Mouse (Mus musculus) stomach, embryonic 16.5 days (tissue): ENCODE data around the gene Tpcn2. TPM values are rescaled to one million over a fixed set of nuclear protein-coding genes. Genes with fewer than 3 reads are reported as not detected.

Experiments used
- ATAC-seq: fragments of 200-750 bp; cut with Nextera tagmentation; 2 replicates; pipeline ENCODE4 v1.8.0; 2017; ENCODE audit warnings: moderate number of reproducible peaks, moderate TSS enrichment; ENCODE audit not compliant: insufficient read depth, low FRiP score
- H3K27ac ChIP-seq: fragments of 300-500 bp; sonication (generic); 2 replicates; pipeline ENCODE4 v1.5.1; 2014; ENCODE audit warnings: low read length
- H3K27me3 ChIP-seq: fragments of 300-500 bp; sonication (generic); 2 replicates; pipeline ENCODE4 v1.6.1; 2014; ENCODE audit warnings: low read length, control low read depth, mixed read lengths; ENCODE audit not compliant: control insufficient read depth, insufficient read depth
- H3K36me3 ChIP-seq: fragments of 300-500 bp; sonication (generic); 2 replicates; pipeline ENCODE4 v1.6.1; 2014; ENCODE audit warnings: low read length; ENCODE audit not compliant: control insufficient read depth, insufficient read depth
- H3K4me1 ChIP-seq: fragments of 300-500 bp; sonication (generic); 2 replicates; pipeline ENCODE4 v1.6.1; 2014; ENCODE audit warnings: low read length, control low read depth, mixed read lengths; ENCODE audit not compliant: control insufficient read depth, insufficient read depth
- H3K4me2 ChIP-seq: fragments of 300-500 bp; sonication (generic); 2 replicates; pipeline ENCODE4 v1.6.1; 2014; ENCODE audit warnings: low read depth, low read length, mixed read lengths
- H3K4me3 ChIP-seq: fragments of 300-500 bp; sonication (generic); replicated peaks from 2 replicates; pipeline ENCODE4 v1.5.1; 2014; ENCODE audit warnings: mild to moderate bottlenecking, low read length
- H3K9ac ChIP-seq: fragments of 300-500 bp; sonication (generic); 2 replicates; pipeline ENCODE4 v1.6.1; 2014; ENCODE audit warnings: low read length
- H3K9me3 ChIP-seq: fragments of 300-500 bp; sonication (generic); replicated peaks from 2 replicates; pipeline ENCODE4 v1.6.1; 2016; ENCODE audit warnings: low read length, control low read depth; ENCODE audit not compliant: control insufficient read depth
- WGBS: fragments of 180-500 bp; shearing (Covaris S2); extraction: QIAGEN DNeasy Blood & Tissue Kit; methylation state at CpG from one replicate; pipeline ENCODE4 v1.1.7; 2014; 5-methylcytosine and 5-hydroxymethylcytosine counted together
- polyA plus RNA-seq: library from polyadenylated mRNA; unstranded; fragments of >200 nt; fragmentation: Nextera tagmentation; extraction: Ambion mirVana; gene quantifications from 2 replicates; pipeline ENCODE4 v1.2.1, GENCODE M21; 2015

Gene Tpcn2
- polyA plus RNA-seq, 1 experiment from 2014 or later: 9.7 TPM

GRCm38 (mm10) chr7:145147973-145148698 is 135.7 kb downstream of the Tpcn2 start:
- Histone ChIP-seq H3K4me3 (no peak overlapping the region), H3K9ac (no peak overlapping the region), H3K4me1 (no peaks in the 10 kb centered on the region), H3K36me3 (no peaks in the 10 kb centered on the region), H3K4me2 (no peak overlapping the region), H3K27ac (no peak overlapping the region), H3K9me3 (0 out of 2 replicates have a peak, but pooled peaks cover 3% of the 10 kb centered on the region), H3K27me3 (no peaks in the 10 kb centered on the region)
- 84% methylated on average over 5 of the region's 5 CpGs for WGBS
- no peak for ATAC-seq

- Histone ChIP-seq H3K4me1 (no peaks in the 10 kb centered on the region), H3K4me3 (no peak overlapping the region), H3K27ac (no peak overlapping the region), H3K4me2 (no peak overlapping the region), H3K9me3 (0 out of 2 replicates have a peak, but pooled peaks cover 3% of the 10 kb centered on the region), H3K9ac (no peak overlapping the region), H3K27me3 (no peaks in the 10 kb centered on the region), H3K36me3 (no peaks in the 10 kb centered on the region)
- no peak; the same call in 1 of the 2 replicates for ATAC-seq
Observed at GRCm38 (mm10) chr7:145146252-145146930, 137.4 kb downstream of the Tpcn2 start.

GRCm38 (mm10) chr7:145143502-145144070 is 140.2 kb downstream of the Tpcn2 start:
- Histone ChIP-seq H3K9ac (no peak overlapping the region), H3K9me3 (peaks cover 3% of the 10 kb centered on the region; the same call in 1 of the 2 replicates)
- 54% methylated on average over 3 of the region's 3 CpGs for WGBS

GRCm38 (mm10) chr7:145140656-145141055 is 143.2 kb downstream of the Tpcn2 start:
- no peak overlapping the region for H3K4me2 ChIP-seq
- no peak overlapping the region for H3K4me3 ChIP-seq
- no peaks in the 10 kb centered on the region for H3K36me3 ChIP-seq
- WGBS: 40% methylated on average over 2 of the region's 2 CpGs
- no peaks in the 10 kb centered on the region for H3K27me3 ChIP-seq
- H3K9ac ChIP-seq: no peak overlapping the region
- no peak overlapping the region for H3K27ac ChIP-seq
- no peaks in the 10 kb centered on the region; the same call in 1 of the 2 replicates for H3K9me3 ChIP-seq
- ATAC-seq: no peak
- no peaks in the 10 kb centered on the region for H3K4me1 ChIP-seq

More at GRCm38 (mm10) chr7:145143502-145144070, 140.2 kb downstream of the Tpcn2 start:
- H3K4me1 ChIP-seq: no peaks in the 10 kb centered on the region
- H3K27me3 ChIP-seq: no peaks in the 10 kb centered on the region
- no peak overlapping the region for H3K27ac ChIP-seq
- H3K4me2 ChIP-seq: no peak overlapping the region
- no peaks in the 10 kb centered on the region for H3K36me3 ChIP-seq
- no peak overlapping the region for H3K4me3 ChIP-seq
- no peak for ATAC-seq

GRCm38 (mm10) chr7:145139576-145139975 is 144.2 kb downstream of the Tpcn2 start:
- H3K9ac ChIP-seq: no peak overlapping the region
- H3K4me2 ChIP-seq: no peak overlapping the region
- no peak overlapping the region for H3K27ac ChIP-seq
- H3K36me3 ChIP-seq: no peaks in the 10 kb centered on the region
- H3K27me3 ChIP-seq: no peaks in the 10 kb centered on the region
- H3K4me1 ChIP-seq: no peaks in the 10 kb centered on the region
- 91% methylated on average over 3 of the region's 3 CpGs for WGBS
- H3K9me3 ChIP-seq: no peaks in the 10 kb centered on the region; the same call in 1 of the 2 replicates
- ATAC-seq: no peak
- H3K4me3 ChIP-seq: no peak overlapping the region

GRCm38 (mm10) chr7:145139100-145139499 is 144.7 kb downstream of the Tpcn2 start:
- Histone ChIP-seq H3K9ac (no peak overlapping the region), H3K36me3 (no peaks in the 10 kb centered on the region), H3K27ac (no peak overlapping the region), H3K4me1 (no peaks in the 10 kb centered on the region), H3K4me2 (no peak overlapping the region), H3K27me3 (no peaks in the 10 kb centered on the region), H3K9me3 (no peaks in the 10 kb centered on the region; the same call in 1 of the 2 replicates), H3K4me3 (no peak overlapping the region)
- WGBS: 53% methylated on average over 1 of the region's 1 CpGs
- ATAC-seq: no peak

GRCm38 (mm10) chr7:145137871-145138270 is 145.9 kb downstream of the Tpcn2 start:
- 89% methylated on average over 1 of the region's 1 CpGs for WGBS
- Histone ChIP-seq H3K4me1 (no peaks in the 10 kb centered on the region), H3K4me2 (no peak overlapping the region), H3K4me3 (no peak overlapping the region), H3K36me3 (no peaks in the 10 kb centered on the region), H3K9ac (no peak overlapping the region), H3K9me3 (no peaks in the 10 kb centered on the region; the same call in 1 of the 2 replicates), H3K27me3 (no peaks in the 10 kb centered on the region), H3K27ac (no peak overlapping the region)
- ATAC-seq: no peak

GRCm38 (mm10) chr7:145136831-145137230 is 147.0 kb downstream of the Tpcn2 start:
- H3K27ac ChIP-seq: no peak overlapping the region
- no peaks in the 10 kb centered on the region for H3K4me1 ChIP-seq
- no peaks in the 10 kb centered on the region; the same call in 1 of the 2 replicates for H3K9me3 ChIP-seq
- 88% methylated on average over 4 of the region's 4 CpGs for WGBS
- H3K27me3 ChIP-seq: no peaks in the 10 kb centered on the region
- no peak overlapping the region for H3K9ac ChIP-seq
- H3K4me3 ChIP-seq: no peak overlapping the region
- no peak overlapping the region for H3K4me2 ChIP-seq
- ATAC-seq: no peak
- no peaks in the 10 kb centered on the region for H3K36me3 ChIP-seq
